Mouse (Mus musculus): ENCODE measurements around the gene Gm20661.
"Not testable (repeated sequence)": the region's sequence is repeated elsewhere in the genome, so short reads cannot be mapped to it uniquely, and the experiment has no call there.

Gm20661 gene

DNA sequence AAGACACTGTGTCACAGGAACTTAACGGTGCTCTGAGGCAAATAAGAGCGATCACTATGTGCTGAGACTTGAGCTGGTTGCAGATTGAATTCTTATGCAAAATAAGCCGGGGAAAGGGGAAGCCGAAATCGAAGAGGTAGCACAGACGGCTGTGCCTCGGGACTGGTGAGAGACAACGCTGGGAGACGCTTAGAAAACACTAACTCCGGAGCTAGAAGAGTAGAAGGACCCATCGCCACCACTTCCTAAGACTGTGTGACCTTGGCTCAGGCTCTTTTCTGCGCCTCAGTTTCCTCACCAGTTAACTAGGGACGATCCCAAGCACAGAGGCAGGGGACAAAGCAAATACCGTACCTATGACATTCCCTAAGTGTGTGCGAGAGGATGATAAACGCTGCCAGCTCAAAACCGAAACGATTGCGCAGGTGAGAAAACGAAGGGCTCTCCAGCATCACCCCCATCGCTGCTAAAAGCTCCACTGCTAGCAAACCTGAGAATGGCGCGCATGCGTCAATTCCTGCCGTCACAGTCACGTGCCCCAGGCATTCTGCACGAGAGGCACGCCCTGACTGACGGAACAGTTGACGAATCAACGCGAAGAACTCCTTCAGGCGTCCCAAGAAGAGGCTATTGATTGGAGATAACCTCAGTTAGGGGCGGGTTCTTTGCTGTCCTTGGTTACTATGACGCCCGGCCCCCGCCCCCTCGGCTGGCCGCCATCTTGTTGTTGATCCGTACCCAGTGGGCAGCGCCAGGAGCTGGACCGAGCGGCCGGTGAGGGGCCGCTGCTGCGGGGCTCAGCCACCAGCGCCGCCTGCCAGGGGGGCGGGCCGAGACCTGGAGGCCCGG is 19.3 kb downstream of the Gm20661 start, which contains the start of gene Ip6k1:
TSS of gene Ip6k1 (plus strand) at position 580 of the 849 bp plus-strand sequence.
- DNase-seq (ENCODE audit: low spot score): peak; percentile 100

DNA sequence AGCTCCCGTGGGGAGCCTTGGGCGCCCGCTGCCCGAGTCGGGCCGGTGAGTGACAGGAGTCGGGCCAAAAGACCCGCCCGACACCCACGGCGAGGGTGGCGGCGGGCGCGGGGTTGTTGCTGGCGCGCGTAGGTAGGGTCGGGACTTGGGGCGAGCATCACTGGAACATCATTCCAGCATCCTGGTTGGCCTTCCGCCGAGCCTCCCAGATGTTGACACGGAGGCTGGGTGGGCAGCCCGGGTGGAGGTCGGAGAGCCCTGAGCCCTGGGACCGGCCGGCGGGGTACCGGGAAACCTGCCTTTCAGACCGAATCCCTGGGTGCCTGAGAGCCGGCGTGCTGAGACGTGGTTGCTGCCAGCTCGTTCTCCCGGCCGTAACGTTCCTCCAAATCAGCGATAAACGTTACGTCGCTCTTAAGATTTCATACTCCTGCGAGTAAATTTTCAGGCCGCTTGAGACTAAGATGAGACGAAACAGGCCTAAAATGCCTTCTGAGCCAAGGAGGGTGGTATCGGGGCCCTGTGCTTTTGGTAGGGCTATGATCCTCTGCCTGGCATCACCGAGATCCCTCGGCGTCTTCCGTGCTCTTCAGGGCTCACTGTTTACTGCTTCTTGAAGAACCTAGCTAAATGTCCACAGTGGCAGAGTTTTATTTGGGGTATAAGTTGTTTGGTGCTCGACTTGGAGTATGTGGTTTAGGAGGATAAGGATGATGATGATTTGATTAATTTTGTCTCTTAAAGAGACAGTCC is 20.1 kb downstream of the Gm20661 start:
- peak; percentile 44 for DNase-seq (ENCODE audit: low spot score)

DNA sequence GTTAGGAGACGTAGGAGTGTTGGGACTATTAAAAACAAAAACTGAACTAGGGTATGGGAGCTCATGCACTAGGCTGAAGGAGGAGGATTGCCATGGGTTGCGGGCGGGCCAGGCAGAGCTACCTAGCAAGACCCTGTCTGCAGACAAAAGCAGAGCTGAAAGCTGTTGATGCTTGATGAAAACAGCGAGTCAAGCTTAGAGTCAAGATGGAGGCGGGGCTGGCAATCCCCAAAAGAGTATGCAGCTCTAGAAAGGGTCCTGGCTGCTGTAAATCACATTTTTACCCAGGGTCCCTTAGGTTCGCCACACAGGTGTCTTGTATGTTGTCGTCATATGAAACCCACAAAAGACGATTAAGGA is 20.7 kb downstream of the Gm20661 start:
- no peak for DNase-seq (ENCODE audit: low spot score)

DNA sequence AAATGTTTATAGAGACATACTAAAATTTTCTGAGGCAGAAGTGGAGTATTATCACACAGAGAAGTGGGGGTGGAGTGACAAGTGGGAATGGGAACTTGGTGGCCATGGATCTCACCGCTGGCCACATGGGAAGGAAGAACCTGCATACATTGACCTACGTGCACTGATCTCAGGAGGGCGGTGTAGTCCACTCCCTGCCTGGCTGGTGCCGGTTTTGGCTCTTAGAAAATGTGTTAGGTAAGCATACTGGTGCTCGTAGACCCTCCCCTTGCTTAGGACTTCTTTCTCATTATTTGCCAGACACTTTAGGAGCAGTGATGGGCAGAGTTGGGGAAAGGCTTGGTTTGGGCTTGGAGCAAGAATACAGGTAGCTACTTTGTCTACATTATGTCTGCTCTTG is 25.2 kb downstream of the Gm20661 start:
- DNase-seq (ENCODE audit: low spot score): no peak

DNA sequence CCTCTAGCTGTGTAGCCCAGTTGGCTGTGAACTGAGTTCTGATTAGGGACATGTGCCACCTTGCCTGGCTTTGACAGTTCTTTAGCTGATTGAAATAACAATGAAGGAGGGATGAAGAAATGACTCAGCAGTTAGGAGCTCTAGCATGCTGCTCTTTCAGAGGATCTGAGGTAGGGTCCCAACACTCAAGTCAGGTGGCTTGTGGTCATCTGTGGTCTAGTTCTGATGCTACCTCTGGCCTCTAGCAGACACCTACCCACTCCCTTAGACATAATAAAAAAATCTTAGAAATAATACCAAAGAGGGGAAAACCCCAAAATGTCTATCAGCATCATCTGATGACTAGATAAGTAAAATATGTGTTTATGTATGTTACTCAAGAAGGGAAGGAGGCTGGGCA is 27.5 kb downstream of the Gm20661 start:
- no peak for DNase-seq (ENCODE audit: low spot score)

DNA sequence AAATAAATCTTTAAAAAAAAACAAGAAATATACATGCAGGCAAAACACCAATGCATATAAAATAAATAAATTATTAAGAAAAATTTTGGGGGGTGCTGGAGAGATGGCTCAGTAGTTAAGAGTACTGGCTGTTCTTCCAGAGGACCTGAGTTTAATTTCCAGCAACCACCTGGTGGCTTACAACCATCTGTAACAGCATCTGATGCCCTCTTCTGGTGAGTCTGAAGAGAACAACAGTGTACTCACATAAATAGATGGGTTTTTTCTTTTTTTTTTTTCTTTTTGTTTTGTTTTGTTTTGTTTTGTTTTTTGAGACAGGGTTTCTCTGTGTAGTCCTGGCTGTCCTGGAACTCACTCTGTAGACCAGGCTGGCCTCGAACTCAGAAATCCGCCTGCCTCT is 30.7 kb downstream of the Gm20661 start:
- DNase-seq (ENCODE audit: low spot score): not testable (repeated sequence)

DNA sequence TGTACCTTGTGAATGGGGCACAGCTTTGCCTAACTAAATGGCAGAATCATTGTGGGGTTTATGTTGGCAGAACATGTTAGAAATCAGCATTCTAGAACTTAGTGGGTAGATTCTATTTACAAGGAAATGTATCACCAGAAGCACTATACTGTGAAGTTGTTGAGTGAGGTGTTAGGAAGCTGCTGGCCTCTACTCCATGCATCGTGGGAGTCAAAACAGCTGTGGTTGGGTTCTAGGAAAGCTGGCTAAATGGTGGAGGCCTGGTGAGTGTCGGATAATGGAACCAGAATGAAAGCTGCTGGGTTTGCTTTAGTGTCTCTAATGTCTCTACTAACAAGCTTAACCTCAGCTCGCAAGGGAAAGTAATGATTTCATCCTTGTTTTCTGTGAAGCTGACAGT is 34.3 kb downstream of the Gm20661 start:
- DNase-seq (ENCODE audit: low spot score): no peak

DNA sequence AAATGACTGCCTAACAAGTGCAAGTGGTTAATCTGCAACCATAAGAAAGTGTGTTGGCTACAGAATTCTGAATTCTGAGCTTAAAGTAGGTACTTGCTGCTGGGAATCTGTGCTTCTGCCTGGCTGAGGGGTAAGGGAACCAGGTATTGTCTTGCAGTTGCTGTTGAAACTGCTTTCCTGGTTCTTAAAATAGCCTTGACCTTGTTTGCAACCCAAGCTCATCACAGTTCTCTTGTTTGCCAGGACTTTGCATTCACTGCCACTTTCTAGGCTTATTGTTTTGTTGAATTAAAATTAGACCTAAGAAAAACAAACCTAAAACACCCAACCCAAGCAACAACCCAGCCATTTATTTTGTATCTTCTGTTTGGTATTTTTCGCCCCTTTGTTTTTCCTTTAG is 37.9 kb downstream of the Gm20661 start:
- DNase-seq (ENCODE audit: low spot score): no peak

DNA sequence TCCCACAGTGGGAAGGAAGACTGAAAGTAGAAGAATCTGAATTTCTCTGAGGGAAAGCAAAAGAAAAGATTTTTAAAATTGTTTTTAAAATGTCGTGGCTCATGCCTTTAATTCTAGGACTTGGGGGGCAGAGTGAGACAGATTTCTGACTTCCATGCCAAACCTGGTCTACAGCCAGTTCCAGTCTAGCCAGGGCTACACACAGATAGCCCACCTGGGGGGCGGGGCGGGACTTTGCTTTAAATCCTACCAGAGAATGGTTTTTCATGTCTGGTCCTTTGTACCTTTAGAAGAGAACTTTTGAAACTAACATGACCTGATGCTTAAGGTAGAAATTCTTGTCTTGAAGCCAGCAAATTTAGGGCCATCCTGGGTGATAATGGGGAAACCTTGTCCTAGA is 40.4 kb downstream of the Gm20661 start:
- no peak for DNase-seq (ENCODE audit: low spot score)

DNA sequence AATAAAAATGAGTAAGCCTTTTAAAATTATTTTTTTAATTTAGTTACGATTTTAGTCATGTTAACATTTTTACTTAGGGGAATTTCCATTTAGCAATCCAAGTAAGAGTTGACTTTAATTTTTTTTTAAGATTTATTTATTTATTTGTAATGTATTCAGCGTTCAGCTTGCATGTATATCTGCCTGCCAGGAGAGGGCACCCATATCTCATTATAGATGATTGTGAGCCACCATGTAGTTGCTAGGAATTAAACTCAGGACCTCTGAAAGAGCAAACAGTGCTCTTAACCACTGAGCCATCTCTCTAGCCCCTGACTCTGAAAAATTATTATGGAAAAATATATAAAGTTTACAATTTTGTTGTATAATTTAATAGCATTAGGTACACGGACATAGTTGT is 43.7 kb downstream of the Gm20661 start:
- no peak for DNase-seq (ENCODE audit: low spot score)

DNA sequence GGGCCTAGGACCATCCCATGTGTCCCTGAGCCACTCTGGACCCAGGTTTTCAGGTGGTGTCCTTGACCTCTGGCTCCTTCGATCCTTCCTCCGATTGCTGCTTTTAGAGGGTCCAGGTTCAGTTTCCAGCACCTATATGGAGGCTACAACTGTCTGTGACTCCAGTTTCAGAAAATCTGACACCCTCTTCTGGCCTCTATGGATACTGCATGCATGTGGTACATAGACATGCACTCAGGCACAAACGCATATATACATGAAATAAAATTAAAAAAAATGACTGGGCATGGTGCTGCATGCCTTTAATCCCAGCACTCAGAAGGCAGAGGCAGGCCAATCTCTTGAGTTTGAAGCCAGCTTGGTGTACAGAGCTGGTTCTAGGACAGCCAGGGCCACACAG is 45.0 kb downstream of the Gm20661 start:
- DNase-seq (ENCODE audit: low spot score): no peak

DNA sequence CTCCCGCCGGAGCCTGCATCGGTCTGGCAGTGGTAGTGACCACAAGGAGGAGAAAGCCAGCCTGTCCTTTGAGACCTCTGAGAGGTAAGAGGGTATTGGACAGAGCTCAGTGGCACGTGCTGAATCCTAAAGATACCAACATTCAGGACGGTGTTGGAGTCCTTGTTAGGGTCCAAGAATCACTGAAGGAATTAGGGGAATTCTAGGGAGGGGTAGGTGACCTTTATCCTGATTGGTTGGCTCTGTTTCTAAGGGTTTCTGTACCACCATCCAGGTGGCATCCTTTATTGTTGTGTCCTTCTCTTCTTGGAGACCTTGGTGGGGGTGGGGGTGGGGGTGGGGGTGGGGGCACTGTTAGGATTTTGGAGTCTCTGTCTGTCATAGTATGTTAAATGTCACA is 49.3 kb downstream of the Gm20661 start:
- DNase-seq (ENCODE audit: low spot score): no peak

DNA sequence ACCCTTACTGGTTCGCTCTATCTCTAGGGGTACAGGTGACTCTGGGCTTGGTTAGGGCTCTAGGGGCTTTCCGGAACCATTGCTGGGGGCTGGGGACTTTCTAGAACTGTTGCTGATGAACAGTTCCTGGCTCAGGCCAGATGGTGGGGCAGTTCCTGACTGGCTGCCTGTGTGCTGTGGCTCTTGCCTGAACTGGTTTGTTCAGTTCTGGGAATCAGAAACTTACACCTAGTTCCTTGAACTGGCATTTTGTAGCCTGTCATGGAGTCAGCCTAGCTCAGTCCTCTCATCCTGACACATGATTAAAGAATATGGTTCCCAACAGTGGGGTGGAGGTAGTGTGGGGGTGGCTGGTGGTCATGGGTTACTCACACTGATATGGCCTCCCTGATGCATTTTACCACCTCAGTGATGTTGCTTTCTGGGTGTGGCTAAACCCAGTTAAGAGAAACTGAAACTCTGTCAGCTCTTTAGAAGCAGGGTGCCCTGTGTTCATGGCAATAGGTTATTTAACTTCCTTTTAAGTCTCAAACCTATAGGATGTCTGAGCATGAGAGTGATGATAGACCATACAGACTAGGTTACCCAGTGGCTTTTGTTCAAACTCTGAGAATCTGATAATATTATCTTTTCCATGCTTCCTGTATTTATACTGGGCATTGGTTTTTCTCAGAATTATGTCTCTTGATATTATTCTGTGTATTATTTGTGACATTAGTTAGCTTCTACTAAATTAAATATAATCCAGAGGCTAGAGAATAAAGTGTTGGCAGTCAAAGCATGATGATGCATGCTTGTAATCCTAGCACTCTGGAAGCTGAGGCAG is 52.7 kb downstream of the Gm20661 start:
- DNase-seq (ENCODE audit: low spot score): no peak
